Mouse (Mus musculus) MEL (cell line): ENCODE data around the gene Gm4792.

Source experiments
- CTCF ChIP-seq, 3 experiments: IDR thresholded peaks in 2 of 3; conservative IDR thresholded peaks in 1 of 3; 2 replicates each; pipeline ENCODE4 v1.5.1; 2011 to 2012; ENCODE audit warnings: low read length in 3 of 3, low read depth in 2 of 3, mild to moderate bottlenecking in 2 of 3, improper control_type of control experiment in 1 of 3, inconsistent platforms in 1 of 3, mixed read lengths in 1 of 3, moderate library complexity in 1 of 3; ENCODE audit not compliant: control insufficient read depth in 1 of 3, insufficient read depth in 1 of 3, poor library complexity in 1 of 3, severe bottlenecking in 1 of 3
- POLR2A ChIP-seq, 2 experiments: IDR thresholded peaks; 2 replicates each; pipeline ENCODE4 v1.6.1; 2011 to 2012; ENCODE audit warnings: low read length in 2 of 2, mild to moderate bottlenecking in 2 of 2, control low read depth in 1 of 2, improper control_type of control experiment in 1 of 2, low read depth in 1 of 2, moderate library complexity in 1 of 2; ENCODE audit not compliant: control insufficient read depth in 1 of 2, insufficient read depth in 1 of 2, poor library complexity in 1 of 2
- POLR2AphosphoS2 ChIP-seq: IDR thresholded peaks from 2 replicates; pipeline ENCODE4 v1.6.1; 2011; ENCODE audit warnings: low read length, improper control_type of control experiment
- RAD21 ChIP-seq: IDR thresholded peaks from 2 replicates; pipeline ENCODE4 v1.6.1; 2011; ENCODE audit warnings: mild to moderate bottlenecking, low read depth, low read length, improper control_type of control experiment
- TCF12 ChIP-seq: IDR thresholded peaks from 2 replicates; pipeline ENCODE4 v1.6.1; 2014; ENCODE audit warnings: low read depth, mild to moderate bottlenecking, inconsistent platforms, low read length, improper control_type of control experiment, moderate library complexity
- ZMIZ1 ChIP-seq: IDR thresholded peaks from 2 replicates; pipeline ENCODE4 v1.6.1; 2012; ENCODE audit warnings: low read depth, mild to moderate bottlenecking, inconsistent platforms, low read length, improper control_type of control experiment, moderate library complexity

DNA sequence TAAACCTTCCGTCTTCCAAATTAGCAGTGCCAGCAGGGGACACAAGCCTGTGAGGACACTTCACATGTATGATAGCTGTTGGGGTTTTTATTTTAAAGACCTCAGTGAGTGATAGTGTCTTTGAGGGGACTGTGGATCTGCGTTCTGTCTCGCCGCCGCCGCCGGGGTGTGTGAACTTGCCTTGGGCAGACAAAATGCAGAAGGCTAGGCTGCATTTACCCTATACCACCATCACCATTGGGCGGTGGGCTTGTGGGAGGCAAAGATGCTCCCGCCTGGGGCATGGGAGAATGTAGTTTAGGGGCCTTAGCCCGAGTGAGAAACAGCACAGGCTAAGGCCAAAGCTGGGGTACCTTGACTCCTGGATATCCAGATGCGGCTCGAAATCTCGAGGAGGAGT lies 35.9 kb downstream of the Gm4792 start:
- no peak for TF ChIP-seq ZMIZ1
- TF ChIP-seq POLR2A (IDR thresholded peaks at IDR 0.05; ENCODE audit: control insufficient read depth in 1 of 2, insufficient read depth in 1 of 2, low read depth in 1 of 2, low read length in 2 of 2, poor library complexity in 1 of 2) = no peak
- TF ChIP-seq RAD21 = no peak
- TF ChIP-seq CTCF (IDR thresholded peaks at IDR 0.05 in 2 of 3, conservative IDR thresholded peaks at IDR 0.05 in 1 of 3; ENCODE audit: control insufficient read depth in 1 of 3, insufficient read depth in 1 of 3, low read depth in 2 of 3, low read length in 3 of 3, poor library complexity in 1 of 3, severe bottlenecking in 1 of 3) = no peak
- TF ChIP-seq POLR2AphosphoS2 = no peak
- no peak for TF ChIP-seq TCF12
